Mouse (Mus musculus): ENCODE measurements around the gene Zfp239.
A peak's percentile ranks its signal among the peaks of the same experiment; 100 is the strongest.

The Zfp239 gene

DNA sequence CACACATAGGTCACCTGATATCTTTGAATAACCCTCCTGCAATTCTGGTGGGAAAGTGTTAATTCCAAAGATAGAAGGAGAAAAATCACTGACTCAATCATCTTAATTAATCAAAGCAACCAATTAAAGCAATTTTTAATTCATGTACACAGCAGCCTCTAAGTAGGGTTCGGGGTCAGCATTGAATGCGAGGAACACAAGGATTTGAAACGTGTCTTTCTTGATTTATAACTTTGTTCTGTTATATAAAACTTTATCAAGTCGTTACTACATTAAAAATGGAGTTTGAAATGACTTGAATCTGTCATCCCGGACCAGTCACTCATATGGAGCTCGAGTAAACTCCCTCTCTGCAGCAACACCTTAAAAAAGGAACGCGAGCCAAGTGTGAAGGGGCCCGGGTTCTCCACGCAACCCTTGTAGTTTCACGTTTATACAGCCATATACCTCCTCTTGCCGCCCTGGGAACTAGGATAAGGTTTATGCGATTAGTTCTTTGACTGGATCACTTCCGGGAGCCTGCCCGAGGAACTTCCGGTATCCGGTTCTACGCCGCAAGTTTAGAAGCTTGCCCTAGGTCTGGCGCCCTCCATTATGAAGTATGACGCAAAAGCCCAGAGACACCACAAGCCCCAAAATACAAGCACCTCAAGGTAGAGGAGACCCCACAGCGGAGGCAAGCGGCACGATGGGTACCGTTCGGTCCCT is 17.0 kb downstream of the Zfp239 start:
- DNase-seq (ENCODE audit: extremely low spot score) = no peak

DNA sequence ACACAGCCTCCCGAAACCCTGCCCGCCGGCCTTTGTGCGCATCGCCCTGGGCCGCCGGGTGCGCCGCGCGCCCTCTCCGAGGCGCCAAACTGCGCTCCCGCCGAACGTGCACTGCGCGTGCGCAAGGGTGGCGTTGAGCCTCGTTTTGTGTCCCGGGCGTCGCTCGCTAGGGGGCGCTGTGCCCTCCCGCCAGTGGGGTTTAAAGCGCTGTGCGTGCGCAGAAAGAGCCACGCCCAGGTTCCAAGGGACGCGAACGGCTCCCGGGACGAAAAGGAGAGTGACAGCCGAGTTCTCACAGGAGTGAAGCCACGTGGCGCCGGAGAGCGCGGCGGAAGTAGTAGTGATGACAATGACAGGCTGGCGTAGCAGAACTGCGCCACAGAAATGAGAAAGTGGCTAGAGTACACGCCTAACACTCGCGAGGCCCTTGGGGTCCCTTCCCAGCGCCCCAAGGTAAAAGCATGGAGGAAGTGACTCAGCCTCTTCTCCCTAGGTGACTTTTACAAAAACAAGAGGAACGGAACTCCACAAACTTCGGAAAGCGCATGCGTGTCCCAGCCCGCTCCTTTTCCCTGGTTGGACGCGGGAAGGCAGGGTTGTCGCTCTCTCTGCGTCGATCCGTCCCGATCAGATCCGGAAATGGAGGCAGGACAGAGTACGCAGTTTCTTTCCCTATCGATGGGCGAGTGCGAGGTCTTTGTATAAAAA is 17.7 kb downstream of the Zfp239 start:
- DNase-seq (ENCODE audit: extremely low spot score) = peak; percentile 99

GRCm38 (mm10) chr6:117880394-117880838 is 18.5 kb downstream of the Zfp239 start:
- DNase-seq (ENCODE audit: extremely low spot score) = peak; percentile 15

DNA sequence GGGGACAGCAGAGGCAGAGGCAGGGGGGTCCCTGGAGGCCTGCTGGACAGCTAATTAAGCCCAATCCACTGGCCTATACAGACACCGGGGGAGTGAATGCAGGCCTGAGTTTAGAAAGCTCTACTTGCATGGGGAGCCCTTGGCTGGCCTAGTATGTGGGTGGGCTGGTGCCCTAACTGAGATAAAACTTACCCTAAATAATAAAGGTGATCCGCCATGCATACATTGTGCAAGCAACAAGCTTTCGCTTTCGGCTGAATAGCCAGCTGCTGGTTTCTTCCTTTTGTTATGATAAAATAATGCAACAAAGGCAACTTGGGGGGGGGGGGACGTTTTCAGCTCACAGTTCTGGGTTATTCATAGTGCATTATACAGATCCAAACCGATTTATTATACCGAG is 19.3 kb downstream of the Zfp239 start:
- DNase-seq (ENCODE audit: extremely low spot score) = peak; percentile 10

- no peak for DNase-seq (ENCODE audit: extremely low spot score)
Measured at GRCm38 (mm10) chr6:117881997-117882396, 20.1 kb downstream of the Zfp239 start.

- DNase-seq (ENCODE audit: extremely low spot score) = no peak
Measured at GRCm38 (mm10) chr6:117885943-117886342, 24.0 kb downstream of the Zfp239 start.

DNA sequence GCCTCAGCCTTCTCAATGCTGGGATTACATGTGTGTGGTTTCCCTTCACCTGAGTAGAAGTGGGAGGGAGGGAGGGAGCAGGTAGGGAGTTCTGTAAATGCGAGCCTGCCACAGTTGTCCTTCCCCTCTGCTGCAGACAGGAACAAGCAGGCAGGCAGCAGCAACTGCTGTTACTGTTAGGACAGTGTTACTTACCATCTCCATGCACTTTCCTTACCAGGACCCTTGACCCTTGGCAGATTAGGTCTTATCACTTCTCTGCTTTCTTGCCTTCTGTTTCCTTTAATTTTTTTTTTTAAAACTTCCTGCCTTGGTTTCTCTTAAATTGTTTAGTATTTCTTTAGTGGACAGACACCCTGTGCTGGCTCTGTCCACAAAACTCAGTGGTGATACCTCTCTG is 26.1 kb downstream of the Zfp239 start:
- DNase-seq (ENCODE audit: extremely low spot score) = no peak

GRCm38 (mm10) chr6:117888642-117889096 is 26.8 kb downstream of the Zfp239 start:
- no peak for DNase-seq (ENCODE audit: extremely low spot score)

- no peak for DNase-seq (ENCODE audit: extremely low spot score)
Measured at GRCm38 (mm10) chr6:117890257-117890656, 28.4 kb downstream of the Zfp239 start.

GRCm38 (mm10) chr6:117891369-117892160 is 29.7 kb downstream of the Zfp239 start:
- no peak for DNase-seq (ENCODE audit: extremely low spot score)

GRCm38 (mm10) chr6:117892386-117892785 is 30.5 kb downstream of the Zfp239 start:
- no peak for DNase-seq (ENCODE audit: extremely low spot score)

- DNase-seq (ENCODE audit: extremely low spot score) = no peak
Measured at GRCm38 (mm10) chr6:117893435-117893834, 31.5 kb downstream of the Zfp239 start.

GRCm38 (mm10) chr6:117897800-117898199 is 35.9 kb downstream of the Zfp239 start:
- DNase-seq (ENCODE audit: extremely low spot score) = no peak

DNA sequence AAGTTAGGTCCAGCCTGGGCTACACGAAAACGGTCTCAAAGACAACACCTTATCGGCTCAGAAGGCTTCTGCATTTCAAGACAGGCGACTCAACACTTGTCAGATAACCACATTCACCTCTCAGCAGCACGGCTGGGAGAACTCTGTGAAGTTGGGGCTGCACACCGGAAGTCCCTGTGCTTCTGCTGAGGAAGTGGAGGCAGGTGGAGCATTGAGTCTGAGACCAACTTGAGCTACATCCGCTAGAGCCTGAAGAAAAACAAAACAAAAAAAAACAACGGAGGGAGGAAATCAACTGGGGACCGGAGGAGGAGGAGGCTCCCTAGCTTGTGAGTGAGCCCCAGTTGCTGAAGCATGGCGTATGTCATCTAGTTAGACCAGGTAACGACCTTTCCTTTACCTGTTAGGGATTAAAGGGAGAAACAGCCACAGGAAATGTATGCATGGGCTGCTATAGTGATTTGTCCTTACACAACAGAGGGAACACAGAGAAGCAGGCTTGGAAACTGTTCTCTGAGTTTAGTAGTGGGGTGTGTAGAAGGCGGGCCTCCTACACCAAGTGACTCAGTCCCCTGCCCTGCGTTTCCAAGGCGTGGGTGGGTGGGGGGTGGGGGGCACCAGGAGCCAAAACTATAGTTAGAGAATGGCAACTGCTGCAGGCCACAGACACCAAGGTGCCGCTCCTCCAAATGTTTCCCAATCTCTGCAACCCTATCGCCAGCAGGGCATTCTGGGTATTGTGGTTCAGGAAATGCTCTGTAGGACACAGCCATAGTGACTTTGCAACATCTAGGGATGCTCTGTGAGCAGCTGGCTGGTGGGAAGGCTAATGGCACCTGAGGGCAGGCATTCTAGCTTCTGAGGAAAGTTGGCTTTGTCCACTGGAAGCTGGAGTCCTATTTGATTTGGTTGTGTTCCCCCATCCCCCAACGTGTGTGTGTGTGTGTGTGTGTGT is 38.5 kb downstream of the Zfp239 start, which contains the start of gene Hnrnpf:
Hnrnpf (plus strand) TSS at position 199 of the 955 bp plus-strand sequence.
- no peak for DNase-seq (ENCODE audit: extremely low spot score)

DNA sequence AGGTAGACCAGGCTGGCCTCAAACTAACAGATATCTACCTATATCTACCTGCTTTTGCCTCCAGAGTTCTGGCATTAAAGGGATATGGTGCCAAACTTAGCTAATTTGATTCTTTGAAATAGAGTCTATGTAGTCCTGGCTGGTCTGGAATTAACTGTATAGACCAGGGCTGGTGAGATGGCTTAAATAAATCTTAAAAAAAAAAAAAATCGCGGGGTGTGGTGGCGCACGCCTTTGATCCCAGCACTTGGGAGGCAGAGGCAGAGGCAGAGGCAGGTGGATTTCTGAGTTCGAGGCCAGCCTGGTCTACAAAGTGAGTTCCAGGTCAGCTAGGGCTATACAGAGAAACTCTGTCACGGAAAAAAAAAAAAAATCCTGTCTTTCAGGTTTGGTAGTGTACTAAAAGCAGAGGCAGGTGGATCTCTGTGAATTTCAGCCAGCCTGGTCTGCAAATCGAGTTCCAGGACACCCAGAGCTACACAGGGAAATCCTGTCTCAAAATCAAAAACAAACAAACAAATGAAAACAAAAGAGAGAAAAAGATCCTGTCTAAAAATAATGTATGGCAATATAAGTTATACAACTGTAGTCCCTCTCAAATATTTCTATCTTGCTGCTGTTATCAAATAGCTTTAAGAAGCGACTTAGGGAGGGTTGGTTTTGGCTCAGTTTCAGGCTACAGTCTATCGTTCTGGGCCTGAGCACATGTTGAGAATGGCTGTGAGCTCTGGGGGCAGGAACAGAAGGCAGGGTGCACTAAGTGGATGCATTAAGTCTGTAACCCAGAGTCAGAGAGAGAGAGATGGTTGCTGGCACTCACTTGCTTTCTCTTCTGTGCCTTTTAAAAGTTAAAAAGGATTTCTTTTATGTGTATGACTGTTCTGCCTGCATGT is 39.9 kb downstream of the Zfp239 start:
- DNase-seq (ENCODE audit: extremely low spot score) = no peak

DNA sequence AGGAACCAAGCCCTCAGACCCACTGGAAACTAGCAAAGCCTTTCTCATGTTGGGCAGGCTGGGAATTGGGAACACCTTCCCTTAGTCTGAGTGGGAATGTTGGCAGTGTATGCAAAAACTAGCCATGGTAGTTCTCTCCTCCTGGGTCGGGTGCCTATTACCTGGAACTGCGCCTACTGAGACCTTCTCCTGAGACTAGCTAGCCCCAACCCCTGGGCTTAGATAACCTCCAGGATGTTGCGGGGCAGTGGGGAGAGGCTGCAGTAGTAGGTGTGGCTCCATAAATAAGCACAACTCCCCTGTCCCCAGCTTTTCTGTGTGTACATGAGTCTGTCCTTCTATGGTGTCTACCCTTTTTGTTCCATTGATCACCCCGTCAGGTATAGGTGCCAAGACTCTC is 40.7 kb downstream of the Zfp239 start:
- DNase-seq (ENCODE audit: extremely low spot score) = no peak

DNA sequence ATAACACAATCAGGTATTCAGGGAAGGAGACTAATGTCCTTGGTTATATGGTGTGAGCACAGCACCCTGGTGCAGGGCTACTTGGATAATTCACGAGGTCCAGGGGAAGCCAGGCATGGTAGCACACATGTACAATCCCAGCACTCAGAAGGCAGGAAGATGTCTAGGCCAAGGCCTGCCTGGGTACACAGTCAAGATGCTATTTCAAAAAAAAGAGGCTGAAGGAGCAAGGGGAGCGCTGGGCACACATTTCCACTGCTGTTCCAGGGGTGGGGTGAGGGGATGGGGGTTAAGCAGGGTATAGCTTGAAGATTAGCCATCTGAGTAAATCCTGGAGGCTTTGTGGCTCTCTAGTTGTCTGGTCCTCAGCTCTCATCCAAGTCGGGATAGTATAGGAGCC is 41.9 kb downstream of the Zfp239 start:
- DNase-seq (ENCODE audit: extremely low spot score) = no peak

DNA sequence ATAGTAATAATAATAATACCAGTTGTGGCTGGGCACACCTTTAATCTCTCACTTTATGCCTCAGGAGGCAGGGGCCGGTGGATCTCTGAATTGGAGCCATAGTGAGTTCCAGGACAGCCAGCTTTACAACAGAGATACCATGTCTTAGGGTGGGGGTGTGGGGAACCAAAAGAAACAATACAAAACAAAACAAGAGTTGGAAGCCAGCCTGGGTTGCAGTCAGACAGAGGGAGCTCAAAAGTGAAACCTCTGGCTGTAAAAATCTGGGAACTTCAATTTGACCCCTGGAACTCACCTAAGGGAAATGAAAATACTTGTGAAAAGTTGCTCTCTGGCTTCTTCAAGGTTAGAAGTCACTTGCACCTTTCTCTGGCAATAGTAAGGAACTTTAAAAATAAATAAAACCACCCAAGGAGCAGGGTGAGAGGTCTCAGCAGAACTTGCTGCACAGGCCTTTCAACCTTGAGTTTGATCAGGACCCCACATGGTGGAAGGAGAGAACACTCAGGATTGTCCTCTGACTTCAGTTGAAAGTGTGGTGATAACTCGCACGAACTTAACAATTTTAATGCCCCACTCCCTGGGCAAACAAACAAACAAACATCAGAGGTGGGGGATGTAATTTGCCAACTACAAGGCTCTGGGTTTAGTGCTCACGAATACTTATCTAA is 43.5 kb downstream of the Zfp239 start:
- peak; percentile 39 for DNase-seq (ENCODE audit: extremely low spot score)

DNA sequence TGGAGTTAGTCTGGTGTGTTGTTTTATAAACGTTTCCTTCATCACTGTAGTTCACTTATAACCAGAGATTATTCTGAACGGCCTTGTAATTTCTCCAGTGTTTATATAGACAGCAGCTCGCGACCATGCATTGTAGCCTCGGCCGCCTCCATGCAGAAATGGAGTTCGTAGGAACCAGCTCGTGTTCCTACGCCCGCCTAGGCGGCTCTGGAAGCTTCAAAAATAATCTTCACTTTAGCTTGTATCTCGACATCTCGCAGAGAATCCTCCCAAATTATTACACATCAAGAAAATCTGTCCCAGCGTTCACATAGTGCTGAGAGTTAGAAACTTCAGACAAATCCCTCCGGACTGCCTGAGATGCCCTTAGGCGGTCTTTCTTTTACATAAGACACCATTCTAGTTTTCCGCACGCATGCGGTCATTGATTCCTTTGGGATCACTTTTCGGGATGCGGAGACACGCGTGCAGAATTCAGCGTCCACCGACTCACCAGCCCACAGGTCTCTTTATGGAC is 44.2 kb downstream of the Zfp239 start:
- no peak for DNase-seq (ENCODE audit: extremely low spot score)
